Mouse (Mus musculus) midbrain, embryonic 13.5 days (tissue): Measurements from ENCODE around the gene Hspb3. TPM values are rescaled to one million over a fixed set of nuclear protein-coding genes. Genes with fewer than 3 reads are reported as not detected.

Experiments
- ATAC-seq: fragments of 200-750 bp; cut with Nextera tagmentation; 2 replicates; pipeline ENCODE4 v1.8.0; 2017; ENCODE audit warnings: mild to moderate bottlenecking, moderate TSS enrichment, moderate library complexity
- H3K27ac ChIP-seq: fragments of 300-500 bp; sonication (generic); 2 replicates; pipeline ENCODE4 v1.5.1; 2015; ENCODE audit warnings: inconsistent platforms, mild to moderate bottlenecking, moderate library complexity
- H3K27me3 ChIP-seq: fragments of 300-500 bp; sonication (generic); 2 replicates; pipeline ENCODE4 v1.6.1; 2015; ENCODE audit warnings: mild to moderate bottlenecking, inconsistent platforms
- H3K36me3 ChIP-seq: fragments of 300-500 bp; sonication (generic); 2 replicates; pipeline ENCODE4 v1.6.1; 2015; ENCODE audit warnings: mild to moderate bottlenecking, inconsistent platforms
- H3K4me1 ChIP-seq: fragments of 300-500 bp; sonication (generic); replicated peaks from 2 replicates; pipeline ENCODE4 v1.6.1; 2015; ENCODE audit warnings: inconsistent platforms
- H3K4me2 ChIP-seq: fragments of 300-500 bp; sonication (generic); replicated peaks from 2 replicates; pipeline ENCODE4 v1.6.1; 2015; ENCODE audit warnings: moderate library complexity, mild to moderate bottlenecking, inconsistent platforms
- H3K4me3 ChIP-seq: fragments of 300-500 bp; sonication (generic); replicated peaks from 2 replicates; pipeline ENCODE4 v1.5.1; 2015; ENCODE audit warnings: mild to moderate bottlenecking, inconsistent platforms
- H3K9ac ChIP-seq: fragments of 300-500 bp; sonication (generic); replicated peaks from 2 replicates; pipeline ENCODE4 v1.6.1; 2015; ENCODE audit warnings: mild to moderate bottlenecking, inconsistent platforms
- H3K9me3 ChIP-seq: fragments of 300-500 bp; sonication (generic); 2 replicates; pipeline ENCODE4 v1.6.1; 2016; ENCODE audit warnings: mild to moderate bottlenecking, inconsistent platforms
- WGBS: fragments of 180-500 bp; shearing (Covaris S2); methylation state at CpG from one replicate; pipeline ENCODE4 v1.1.7; 2015; 5-methylcytosine and 5-hydroxymethylcytosine counted together
- polyA plus RNA-seq: library from polyadenylated mRNA; unstranded; fragments of >200 nt; fragmentation: Nextera tagmentation; extraction: Ambion mirVana; gene quantifications from 2 replicates; pipeline ENCODE4 v1.2.1, GENCODE M21; 2015

Hspb3 gene
- polyA plus RNA-seq = 0.28 TPM in 1 of 2 replicates, not detected in the other

DNA sequence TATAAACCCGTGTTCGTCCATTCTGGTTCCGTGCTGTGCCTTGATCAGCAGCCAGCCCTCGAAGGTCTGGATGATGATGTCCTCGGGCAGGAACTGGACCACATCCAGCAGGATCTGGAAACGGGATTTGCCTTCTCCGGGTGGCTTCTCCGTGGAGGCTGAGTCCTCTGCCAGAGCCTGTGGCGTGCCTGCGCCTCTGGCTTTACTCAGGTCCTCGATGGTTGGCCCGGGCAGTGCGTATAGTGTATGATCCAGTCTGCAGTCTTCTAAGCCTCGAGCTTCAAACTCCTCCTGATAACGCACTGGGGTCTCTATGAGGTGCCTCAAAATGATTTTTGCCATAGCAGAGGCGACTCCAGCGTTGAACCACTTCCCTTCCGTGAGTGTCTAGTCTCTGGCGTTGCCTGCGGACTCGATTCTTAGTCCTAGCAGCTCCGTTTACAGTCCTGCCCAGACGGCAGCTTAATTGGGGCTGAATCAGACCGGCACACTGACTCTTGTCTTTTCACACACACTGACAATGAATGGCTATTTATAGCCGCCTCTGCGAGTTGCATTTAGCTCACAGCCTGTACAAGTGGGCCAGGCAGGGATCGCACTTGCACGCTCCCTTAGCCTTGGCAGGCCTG, at the start of gene Hspb3:
TSS of gene Hspb3 (minus strand) at position 526 of the 629 bp plus-strand sequence.
- ATAC-seq = peak; percentile 82

GRCm38 (mm10) chr13:113713186-113713585, 49.7 kb upstream of the Hspb3 start:
- H3K27me3 ChIP-seq = no peaks in the 10 kb centered on the region
- H3K9me3 ChIP-seq = peaks cover 4% of the 10 kb centered on the region; the same call in 1 of the 2 replicates
- H3K4me3 ChIP-seq = no peak overlapping the region
- 66% methylated on average over 3 of the region's 3 CpGs for WGBS
- H3K4me2 ChIP-seq = no peak overlapping the region
- no peak overlapping the region for H3K27ac ChIP-seq
- no peaks in the 10 kb centered on the region for H3K4me1 ChIP-seq
- no peak for ATAC-seq
- H3K36me3 ChIP-seq = no peaks in the 10 kb centered on the region
- no peak overlapping the region for H3K9ac ChIP-seq

More for the DNA sequence above, at the start of gene Hspb3:
- Histone ChIP-seq H3K27me3 (no peaks in the 10 kb centered on the region), H3K9me3 (no peaks in the 10 kb centered on the region), H3K4me2 (no peak within 1 kb of the TSS), H3K4me1 (no peaks in the 10 kb centered on the region), H3K27ac (no peak within 1 kb of the TSS), H3K9ac (no peak within 1 kb of the TSS), H3K36me3 (no peaks in the 10 kb centered on the region), H3K4me3 (no peak within 1 kb of the TSS)
- WGBS = 69% methylated on average over 28 of the region's 28 CpGs

GRCm38 (mm10) chr13:113706183-113706582, 42.7 kb upstream of the Hspb3 start:
- Histone ChIP-seq H3K27me3 (no peaks in the 10 kb centered on the region; the same call in 1 of the 2 replicates), H3K4me1 (peaks cover 14% of the 10 kb centered on the region), H3K4me3 (no peak overlapping the region), H3K9ac (no peak overlapping the region), H3K9me3 (0 out of 2 replicates have a peak, but pooled peaks cover 2% of the 10 kb centered on the region), H3K36me3 (no peaks in the 10 kb centered on the region), H3K27ac (no peak overlapping the region), H3K4me2 (no peak overlapping the region)
- WGBS = 5% methylated on average over 4 of the region's 4 CpGs
- peak; percentile 74; the same call in 1 of the 2 replicates for ATAC-seq

GRCm38 (mm10) chr13:113701185-113701584, 37.7 kb upstream of the Hspb3 start:
- Histone ChIP-seq H3K4me3 (no peak overlapping the region), H3K9me3 (0 out of 2 replicates have a peak, but pooled peaks cover 2% of the 10 kb centered on the region), H3K4me1 (peaks cover 39% of the 10 kb centered on the region), H3K4me2 (no peak overlapping the region), H3K36me3 (no peaks in the 10 kb centered on the region), H3K27me3 (no peaks in the 10 kb centered on the region), H3K9ac (no peak overlapping the region), H3K27ac (no peak overlapping the region)
- ATAC-seq = 0 out of 2 replicates have a peak, but pooled peaks have one; percentile 14
- 57% methylated on average over 3 of the region's 3 CpGs for WGBS

GRCm38 (mm10) chr13:113699928-113700327, 36.5 kb upstream of the Hspb3 start:
- Histone ChIP-seq H3K36me3 (no peaks in the 10 kb centered on the region), H3K27ac (no peak overlapping the region), H3K4me1 (peaks cover 34% of the 10 kb centered on the region), H3K9ac (no peak overlapping the region), H3K4me3 (no peak overlapping the region), H3K9me3 (0 out of 2 replicates have a peak, but pooled peaks cover 2% of the 10 kb centered on the region), H3K27me3 (no peaks in the 10 kb centered on the region), H3K4me2 (no peak overlapping the region)
- WGBS = 77% methylated on average over 8 of the region's 8 CpGs
- no peak for ATAC-seq

DNA sequence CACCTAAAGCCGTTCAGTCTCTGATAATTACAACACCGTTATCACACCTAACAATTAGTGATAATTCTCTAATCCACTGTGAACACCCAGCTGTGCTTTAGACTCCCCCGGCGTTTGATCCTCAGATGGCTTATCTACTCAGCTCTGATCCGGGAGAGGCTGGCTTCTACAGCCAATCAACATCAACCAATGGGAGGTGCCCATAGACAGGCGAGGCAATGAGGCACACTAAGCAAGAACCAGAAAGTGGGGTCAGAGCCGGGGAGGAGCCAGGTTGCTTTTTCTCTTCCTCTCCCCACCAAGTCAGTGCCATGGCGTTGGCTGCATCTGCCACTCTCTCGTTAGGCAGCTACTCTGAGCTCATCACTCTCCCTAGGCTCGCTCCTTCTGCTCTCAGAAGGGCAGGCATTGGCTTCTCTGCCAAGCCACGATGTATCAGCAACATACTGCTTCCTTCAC, 36.0 kb upstream of the Hspb3 start:
- H3K36me3 ChIP-seq = no peaks in the 10 kb centered on the region
- H3K4me1 ChIP-seq = peaks cover 34% of the 10 kb centered on the region
- H3K27ac ChIP-seq = no peak overlapping the region
- 21% methylated on average over 11 of the region's 11 CpGs for WGBS
- no peak overlapping the region; the same call in 1 of the 2 replicates for H3K4me3 ChIP-seq
- ATAC-seq = peak; percentile 74
- no peaks in the 10 kb centered on the region for H3K27me3 ChIP-seq
- no peak overlapping the region for H3K9ac ChIP-seq
- H3K4me2 ChIP-seq = peak overlapping the region; percentile 23; the same call in 1 of the 2 replicates
- H3K9me3 ChIP-seq = 0 out of 2 replicates have a peak, but pooled peaks cover 2% of the 10 kb centered on the region

- 45% methylated on average over 4 of the region's 4 CpGs for WGBS
- Histone ChIP-seq H3K9me3 (no peaks in the 10 kb centered on the region), H3K27me3 (peaks cover under 1% of the 10 kb centered on the region; the same call in 1 of the 2 replicates), H3K36me3 (no peaks in the 10 kb centered on the region), H3K4me2 (no peak overlapping the region), H3K4me1 (peaks cover 29% of the 10 kb centered on the region), H3K4me3 (no peak overlapping the region), H3K27ac (peak overlapping the region; percentile 30; the same call in 1 of the 2 replicates), H3K9ac (no peak overlapping the region)
- peak; percentile 44; the same call in 1 of the 2 replicates for ATAC-seq
Observed at GRCm38 (mm10) chr13:113696838-113697321, 33.4 kb upstream of the Hspb3 start.

- peaks cover 10% of the 10 kb centered on the region; the same call in 1 of the 2 replicates for H3K4me1 ChIP-seq
- peak; percentile 65; the same call in 1 of the 2 replicates for ATAC-seq
- no peak overlapping the region for H3K9ac ChIP-seq
- no peak overlapping the region for H3K27ac ChIP-seq
- 20% methylated on average over 6 of the region's 6 CpGs for WGBS
- peaks cover 7% of the 10 kb centered on the region; the same call in 1 of the 2 replicates for H3K27me3 ChIP-seq
- H3K36me3 ChIP-seq = no peaks in the 10 kb centered on the region
- H3K9me3 ChIP-seq = no peaks in the 10 kb centered on the region
- no peak overlapping the region for H3K4me2 ChIP-seq
- no peak overlapping the region for H3K4me3 ChIP-seq
Observed at GRCm38 (mm10) chr13:113693383-113693782, 29.9 kb upstream of the Hspb3 start.

DNA sequence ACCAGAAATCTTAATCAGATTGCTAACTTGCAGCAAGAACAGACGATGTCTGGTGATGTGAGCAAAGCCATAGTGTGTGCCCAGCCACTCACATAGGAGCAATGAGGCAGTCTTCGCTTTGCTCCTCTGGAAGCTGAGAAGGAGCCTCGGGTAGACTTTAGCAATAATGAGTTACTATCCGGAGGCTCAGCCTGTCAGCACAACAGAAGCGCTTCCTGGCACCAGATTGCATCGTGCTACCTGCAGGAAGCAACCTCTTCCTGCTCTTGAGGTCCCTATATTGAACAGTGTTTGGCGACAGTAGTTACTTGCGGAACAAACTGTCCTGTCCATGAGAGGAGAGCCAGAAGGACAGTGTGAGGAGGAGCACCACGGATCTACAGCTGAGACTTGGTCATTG, 28.2 kb upstream of the Hspb3 start:
- peaks cover 4% of the 10 kb centered on the region; the same call in 1 of the 2 replicates for H3K4me1 ChIP-seq
- H3K9me3 ChIP-seq = no peaks in the 10 kb centered on the region
- H3K4me3 ChIP-seq = no peak overlapping the region
- no peaks in the 10 kb centered on the region for H3K36me3 ChIP-seq
- peaks cover 7% of the 10 kb centered on the region; the same call in 1 of the 2 replicates for H3K27me3 ChIP-seq
- no peak overlapping the region for H3K4me2 ChIP-seq
- no peak overlapping the region for H3K9ac ChIP-seq
- WGBS = 67% methylated on average over 9 of the region's 9 CpGs
- ATAC-seq = no peak
- no peak overlapping the region for H3K27ac ChIP-seq

- Histone ChIP-seq H3K27me3 (peaks cover 7% of the 10 kb centered on the region; the same call in 1 of the 2 replicates), H3K4me3 (no peak overlapping the region), H3K27ac (no peak overlapping the region), H3K4me1 (no peaks in the 10 kb centered on the region), H3K9me3 (no peaks in the 10 kb centered on the region), H3K9ac (no peak overlapping the region), H3K4me2 (no peak overlapping the region), H3K36me3 (no peaks in the 10 kb centered on the region)
- WGBS = 79% methylated on average over 7 of the region's 7 CpGs
- no peak for ATAC-seq
Observed at GRCm38 (mm10) chr13:113689883-113690282, 26.4 kb upstream of the Hspb3 start.

- H3K4me1 ChIP-seq = no peaks in the 10 kb centered on the region
- ATAC-seq = no peak
- H3K4me2 ChIP-seq = no peak overlapping the region
- no peak overlapping the region for H3K27ac ChIP-seq
- no peaks in the 10 kb centered on the region for H3K36me3 ChIP-seq
- no peaks in the 10 kb centered on the region for H3K9me3 ChIP-seq
- no peak overlapping the region for H3K4me3 ChIP-seq
- WGBS = 78% methylated on average over 8 of the region's 8 CpGs
- no peak overlapping the region for H3K9ac ChIP-seq
- peaks cover 5% of the 10 kb centered on the region; the same call in 1 of the 2 replicates for H3K27me3 ChIP-seq
Observed at GRCm38 (mm10) chr13:113686691-113687121, 23.2 kb upstream of the Hspb3 start.

DNA sequence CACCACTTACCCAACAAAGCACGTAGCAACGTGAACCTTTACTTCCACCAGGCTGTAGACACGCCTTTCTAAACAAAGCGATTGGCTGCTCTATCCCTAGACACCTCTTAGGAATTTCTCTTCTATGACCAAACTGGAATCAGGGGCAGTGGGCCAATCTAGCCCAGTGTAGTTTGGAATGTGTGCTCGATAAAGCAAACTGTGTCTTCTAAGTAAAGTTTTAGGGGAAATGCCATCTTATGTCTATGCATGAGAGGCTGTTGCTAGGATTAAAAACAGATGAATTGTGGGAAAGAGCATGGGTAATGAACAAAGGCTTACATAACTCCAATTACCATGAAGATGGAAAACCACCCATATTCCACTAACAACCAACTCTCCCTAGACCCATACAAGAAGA, 19.3 kb upstream of the Hspb3 start:
- 87% methylated on average over 5 of the region's 5 CpGs for WGBS
- Histone ChIP-seq H3K36me3 (no peaks in the 10 kb centered on the region), H3K9me3 (no peaks in the 10 kb centered on the region), H3K4me1 (no peaks in the 10 kb centered on the region), H3K4me2 (no peak overlapping the region), H3K9ac (no peak overlapping the region), H3K27ac (no peak overlapping the region), H3K27me3 (no peaks in the 10 kb centered on the region), H3K4me3 (no peak overlapping the region)
- no peak for ATAC-seq
